Mouse (Mus musculus) heart, postnatal 36 days (tissue): ENCODE measurements at regions not wholly inside any gene's neighbourhood (a gene's known extent, or its start where the extent isn't known, plus 50 kb on each side); places are given as distances from the start of the nearest gene placed in this dataset.

ENCODE experiments used
- DNase-seq, 2 experiments: peaks; one replicate each; pipeline ENCODE4 v3.0.0; 2021 to 2022
- intact Hi-C: fragments of 180-260 bp; cut with DNase I; formaldehyde crosslinking; loops from one replicate; pipeline ENCODE4 v1.15.1; 2025

GRCm38 (mm10) chr8:128097601-128098000, 260.8 kb upstream of the Nrp1 start:
- DNase-seq = no peak
- intact Hi-C loops = no loop called here

- intact Hi-C loops = no loop called here
- no peak for DNase-seq
Measured at GRCm38 (mm10) chr8:128103380-128103779, 255.0 kb upstream of the Nrp1 start.

- no peak for DNase-seq
- intact Hi-C loops = no loop called here
Measured at GRCm38 (mm10) chr8:128106569-128106968, 251.8 kb upstream of the Nrp1 start.

- DNase-seq = no peak
- intact Hi-C loops = no loop called here
Measured at GRCm38 (mm10) chr8:128107041-128107440, 251.4 kb upstream of the Nrp1 start.

- DNase-seq = no peak
- intact Hi-C loops = no loop called here
Measured at GRCm38 (mm10) chr8:128109036-128109435, 249.4 kb upstream of the Nrp1 start.

- DNase-seq = no peak
- intact Hi-C loops = loop anchor here (5.0 kb wide), 1 partner anchor 106 kb away; no protein-coding TSS in a partner anchor
Measured at GRCm38 (mm10) chr8:128111132-128111531, 247.3 kb upstream of the Nrp1 start.

- DNase-seq = peak; percentile 40 to 53
- intact Hi-C loops = loop anchor here (1.0 to 5.0 kb wide), 2 partner anchors 104 to 244 kb away; no protein-coding TSS in a partner anchor
Measured at GRCm38 (mm10) chr8:128113116-128113515, 245.3 kb upstream of the Nrp1 start.

- no peak for DNase-seq
Measured at GRCm38 (mm10) chr8:128141290-128141966, 217.0 kb upstream of the Nrp1 start.

GRCm38 (mm10) chr8:128148351-128148942, 210.0 kb upstream of the Nrp1 start:
- DNase-seq = no peak
- intact Hi-C loops = no loop called here

More at GRCm38 (mm10) chr8:128141290-128141966, 217.0 kb upstream of the Nrp1 start:
- intact Hi-C loops = no loop called here

- no peak for DNase-seq
- intact Hi-C loops = no loop called here
Measured at GRCm38 (mm10) chr8:128155604-128156003, 202.8 kb upstream of the Nrp1 start.

GRCm38 (mm10) chr8:128156221-128156620, 202.2 kb upstream of the Nrp1 start:
- no peak for DNase-seq
- intact Hi-C loops = no loop called here

GRCm38 (mm10) chr8:128162857-128163256, 195.5 kb upstream of the Nrp1 start:
- DNase-seq = no peak
- intact Hi-C loops = no loop called here

- intact Hi-C loops = no loop called here
- no peak for DNase-seq
Measured at GRCm38 (mm10) chr8:128164976-128165375, 193.4 kb upstream of the Nrp1 start.

GRCm38 (mm10) chr8:128165591-128165990, 192.8 kb upstream of the Nrp1 start:
- DNase-seq = no peak
- intact Hi-C loops = no loop called here

GRCm38 (mm10) chr8:128166097-128166496, 192.3 kb upstream of the Nrp1 start:
- no peak for DNase-seq
- intact Hi-C loops = no loop called here

- intact Hi-C loops = no loop called here
- no peak for DNase-seq
Measured at GRCm38 (mm10) chr8:128168819-128169218, 189.6 kb upstream of the Nrp1 start.

- DNase-seq = no peak
- intact Hi-C loops = no loop called here
Measured at GRCm38 (mm10) chr8:128171116-128171515, 187.3 kb upstream of the Nrp1 start.

- intact Hi-C loops = no loop called here
Measured at GRCm38 (mm10) chr8:128180214-128180613, 178.2 kb upstream of the Nrp1 start.

GRCm38 (mm10) chr8:128183081-128183480, 175.3 kb upstream of the Nrp1 start:
- intact Hi-C loops = no loop called here
- no peak for DNase-seq

More at GRCm38 (mm10) chr8:128180214-128180613, 178.2 kb upstream of the Nrp1 start:
- no peak for DNase-seq

GRCm38 (mm10) chr8:128188321-128188720, 170.1 kb upstream of the Nrp1 start:
- no peak for DNase-seq

GRCm38 (mm10) chr8:128193293-128193887, 165.0 kb upstream of the Nrp1 start:
- no peak for DNase-seq
- intact Hi-C loops = no loop called here

More at GRCm38 (mm10) chr8:128188321-128188720, 170.1 kb upstream of the Nrp1 start:
- intact Hi-C loops = no loop called here

- intact Hi-C loops = no loop called here
- DNase-seq = no peak
Measured at GRCm38 (mm10) chr8:128200815-128201214, 157.6 kb upstream of the Nrp1 start.
